Mouse (Mus musculus): ENCODE measurements around the gene Dcaf15. TPM values are rescaled to one million over a fixed set of nuclear protein-coding genes. Genes with fewer than 3 reads are reported as not detected.

The Dcaf15 gene
- polyA plus RNA-seq, 1 experiment from 2014 or later = 19.0 TPM

DNA sequence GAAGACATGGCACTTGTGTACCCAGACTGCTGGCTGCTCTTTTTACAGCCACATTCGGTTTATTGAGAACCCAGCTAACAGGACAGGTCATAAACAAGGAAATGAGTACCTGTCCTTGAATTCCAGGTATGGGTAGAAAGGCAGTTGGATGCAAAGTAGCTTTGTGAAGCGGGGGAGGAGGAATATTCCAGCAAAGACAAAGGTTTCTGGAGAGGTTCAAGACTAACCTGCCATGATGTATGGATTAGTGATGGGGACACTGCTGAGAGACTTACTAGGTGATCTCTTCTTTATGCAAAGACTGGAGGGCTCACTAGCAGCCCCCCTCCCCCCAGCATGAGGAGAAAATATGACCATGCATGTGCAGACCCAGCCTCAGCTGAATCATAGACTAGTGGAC is 1.1 kb upstream of the Dcaf15 start:
- Histone ChIP-seq H3K4me3 (ENCODE audit: low read depth, low read length) (no peak overlapping the region), H3K4me1 (ENCODE audit: control insufficient read depth, insufficient read depth, low read length) (peaks cover 21% of the 10 kb centered on the region), H3K27me3 (ENCODE audit: control insufficient read depth, insufficient read depth, low read length) (no peaks in the 10 kb centered on the region), H3K9me3 (ENCODE audit: control insufficient read depth, low read length) (no peaks in the 10 kb centered on the region), H3K9ac (replicated peaks; ENCODE audit: low read depth, low read length) (no peak overlapping the region), H3K36me3 (ENCODE audit: control insufficient read depth, insufficient read depth, low read length) (peaks cover 11% of the 10 kb centered on the region), H3K4me2 (ENCODE audit: low read depth, low read length) (no peak overlapping the region), H3K27ac (ENCODE audit: low read depth, low read length) (peak overlapping the region; percentile 94)
- no peak for ATAC-seq (ENCODE audit: low read depth)
- 76% methylated on average over 2 of the region's 2 CpGs for WGBS

GRCm38 (mm10) chr8:84104221-84104620 is 347 bp downstream of the Dcaf15 start:
- 3% methylated on average over 23 of the region's 29 CpGs for WGBS
- Histone ChIP-seq H3K36me3 (ENCODE audit: control insufficient read depth, insufficient read depth, low read length) (peaks cover 15% of the 10 kb centered on the region), H3K4me3 (ENCODE audit: low read depth, low read length) (peak overlapping the region; percentile 60), H3K27me3 (ENCODE audit: control insufficient read depth, insufficient read depth, low read length) (no peaks in the 10 kb centered on the region), H3K9me3 (ENCODE audit: control insufficient read depth, low read length) (no peaks in the 10 kb centered on the region), H3K4me2 (ENCODE audit: low read depth, low read length) (peak overlapping the region; percentile 84), H3K4me1 (ENCODE audit: control insufficient read depth, insufficient read depth, low read length) (peaks cover 21% of the 10 kb centered on the region), H3K27ac (ENCODE audit: low read depth, low read length) (peak overlapping the region; percentile 94), H3K9ac (replicated peaks; ENCODE audit: low read depth, low read length) (peak overlapping the region; percentile 72)
- peak; percentile 83 for ATAC-seq (ENCODE audit: low read depth)

DNA sequence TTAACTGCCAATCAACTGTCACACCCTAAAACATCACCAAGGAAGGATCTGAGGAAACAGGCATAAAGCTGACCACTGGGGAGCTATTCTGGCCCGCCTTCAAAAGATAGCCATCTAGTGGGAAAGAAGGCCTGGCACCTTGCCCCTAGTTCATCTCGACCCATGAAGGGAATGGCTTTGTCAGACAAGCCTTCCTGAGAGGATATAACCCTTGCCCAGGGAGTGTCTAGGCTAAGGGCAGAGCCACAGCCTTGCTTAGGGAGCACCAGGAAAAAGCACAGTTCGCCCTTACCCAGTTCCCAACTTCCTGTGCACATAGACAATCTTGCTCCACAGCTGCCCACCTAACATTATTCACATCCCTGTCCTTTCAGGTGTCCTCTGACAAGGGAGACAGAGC is 967 bp downstream of the Dcaf15 start:
- no peaks in the 10 kb centered on the region for H3K27me3 ChIP-seq (ENCODE audit: control insufficient read depth, insufficient read depth, low read length)
- peak overlapping the region; percentile 84 for H3K4me2 ChIP-seq (ENCODE audit: low read depth, low read length)
- H3K9me3 ChIP-seq (ENCODE audit: control insufficient read depth, low read length) = no peaks in the 10 kb centered on the region
- peak overlapping the region; percentile 72 for H3K9ac ChIP-seq (replicated peaks; ENCODE audit: low read depth, low read length)
- ATAC-seq (ENCODE audit: low read depth) = no peak
- WGBS = 34% methylated on average over 3 of the region's 3 CpGs
- peaks cover 21% of the 10 kb centered on the region for H3K4me1 ChIP-seq (ENCODE audit: control insufficient read depth, insufficient read depth, low read length)
- peak overlapping the region; percentile 94 for H3K27ac ChIP-seq (ENCODE audit: low read depth, low read length)
- H3K36me3 ChIP-seq (ENCODE audit: control insufficient read depth, insufficient read depth, low read length) = peaks cover 19% of the 10 kb centered on the region
- peak overlapping the region; percentile 60 for H3K4me3 ChIP-seq (ENCODE audit: low read depth, low read length)

- Histone ChIP-seq H3K4me2 (ENCODE audit: low read depth, low read length) (no peak overlapping the region), H3K36me3 (ENCODE audit: control insufficient read depth, insufficient read depth, low read length) (peaks cover 38% of the 10 kb centered on the region), H3K9me3 (ENCODE audit: control insufficient read depth, low read length) (no peaks in the 10 kb centered on the region), H3K9ac (replicated peaks; ENCODE audit: low read depth, low read length) (no peak overlapping the region), H3K4me3 (ENCODE audit: low read depth, low read length) (no peak overlapping the region), H3K4me1 (ENCODE audit: control insufficient read depth, insufficient read depth, low read length) (peaks cover 21% of the 10 kb centered on the region), H3K27me3 (ENCODE audit: control insufficient read depth, insufficient read depth, low read length) (no peaks in the 10 kb centered on the region), H3K27ac (ENCODE audit: low read depth, low read length) (no peak overlapping the region)
- no peak for ATAC-seq (ENCODE audit: low read depth)
- WGBS = 94% methylated on average over 25 of the region's 25 CpGs
Observed at GRCm38 (mm10) chr8:84101476-84102270, 2.9 kb downstream of the Dcaf15 start.

- H3K9ac ChIP-seq (replicated peaks; ENCODE audit: low read depth, low read length) = no peak overlapping the region
- H3K4me1 ChIP-seq (ENCODE audit: control insufficient read depth, insufficient read depth, low read length) = peaks cover 12% of the 10 kb centered on the region
- H3K27ac ChIP-seq (ENCODE audit: low read depth, low read length) = no peak overlapping the region
- H3K4me2 ChIP-seq (ENCODE audit: low read depth, low read length) = no peak overlapping the region
- 97% methylated on average over 7 of the region's 7 CpGs for WGBS
- no peak overlapping the region for H3K4me3 ChIP-seq (ENCODE audit: low read depth, low read length)
- H3K27me3 ChIP-seq (ENCODE audit: control insufficient read depth, insufficient read depth, low read length) = no peaks in the 10 kb centered on the region
- H3K9me3 ChIP-seq (ENCODE audit: control insufficient read depth, low read length) = no peaks in the 10 kb centered on the region
- peaks cover 66% of the 10 kb centered on the region for H3K36me3 ChIP-seq (ENCODE audit: control insufficient read depth, insufficient read depth, low read length)
- ATAC-seq (ENCODE audit: low read depth) = no peak
Observed at GRCm38 (mm10) chr8:84098376-84098775, 6.2 kb downstream of the Dcaf15 start.

GRCm38 (mm10) chr8:84096061-84096460 is 8.5 kb downstream of the Dcaf15 start:
- Histone ChIP-seq H3K9me3 (ENCODE audit: control insufficient read depth, low read length) (no peaks in the 10 kb centered on the region), H3K27me3 (ENCODE audit: control insufficient read depth, insufficient read depth, low read length) (no peaks in the 10 kb centered on the region), H3K4me3 (ENCODE audit: low read depth, low read length) (no peak overlapping the region), H3K4me2 (ENCODE audit: low read depth, low read length) (no peak overlapping the region), H3K9ac (replicated peaks; ENCODE audit: low read depth, low read length) (no peak overlapping the region), H3K4me1 (ENCODE audit: control insufficient read depth, insufficient read depth, low read length) (no peaks in the 10 kb centered on the region), H3K36me3 (ENCODE audit: control insufficient read depth, insufficient read depth, low read length) (peaks cover 68% of the 10 kb centered on the region), H3K27ac (ENCODE audit: low read depth, low read length) (no peak overlapping the region)
- ATAC-seq (ENCODE audit: low read depth) = no peak
- 78% methylated on average over 8 of the region's 8 CpGs for WGBS

DNA sequence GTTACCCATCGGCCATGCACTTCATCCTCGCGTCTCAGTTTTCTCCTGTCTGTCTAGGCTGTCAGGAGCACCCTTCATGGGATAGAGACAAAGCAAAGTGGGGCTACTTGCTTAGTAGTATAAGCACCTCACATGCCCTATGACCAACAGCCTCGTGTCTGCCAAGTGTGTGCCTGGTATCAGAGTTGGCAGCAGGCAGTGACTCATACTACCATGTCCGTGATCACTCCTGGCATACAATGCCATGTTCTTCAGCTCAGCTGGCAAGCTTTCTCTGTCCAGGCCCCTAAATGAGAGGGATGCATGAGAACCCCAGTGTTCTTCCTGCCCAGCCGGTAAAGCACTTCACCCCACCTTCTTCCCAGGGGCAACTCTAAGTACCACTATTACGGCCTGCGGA is 14.0 kb downstream of the Dcaf15 start:
- Histone ChIP-seq H3K4me2 (ENCODE audit: low read depth, low read length) (no peak overlapping the region), H3K27me3 (ENCODE audit: control insufficient read depth, insufficient read depth, low read length) (no peaks in the 10 kb centered on the region), H3K36me3 (ENCODE audit: control insufficient read depth, insufficient read depth, low read length) (peaks cover 55% of the 10 kb centered on the region), H3K9me3 (ENCODE audit: control insufficient read depth, low read length) (no peaks in the 10 kb centered on the region), H3K4me3 (ENCODE audit: low read depth, low read length) (no peak overlapping the region), H3K9ac (replicated peaks; ENCODE audit: low read depth, low read length) (no peak overlapping the region), H3K27ac (ENCODE audit: low read depth, low read length) (no peak overlapping the region), H3K4me1 (ENCODE audit: control insufficient read depth, insufficient read depth, low read length) (no peaks in the 10 kb centered on the region)
- no peak for ATAC-seq (ENCODE audit: low read depth)
- WGBS = 91% methylated on average over 8 of the region's 8 CpGs

GRCm38 (mm10) chr8:84089277-84089676 is 15.3 kb downstream of the Dcaf15 start:
- Histone ChIP-seq H3K4me2 (ENCODE audit: low read depth, low read length) (no peak overlapping the region), H3K9ac (replicated peaks; ENCODE audit: low read depth, low read length) (no peak overlapping the region), H3K4me3 (ENCODE audit: low read depth, low read length) (no peak overlapping the region), H3K9me3 (ENCODE audit: control insufficient read depth, low read length) (no peaks in the 10 kb centered on the region), H3K27me3 (ENCODE audit: control insufficient read depth, insufficient read depth, low read length) (no peaks in the 10 kb centered on the region), H3K36me3 (ENCODE audit: control insufficient read depth, insufficient read depth, low read length) (peaks cover 47% of the 10 kb centered on the region), H3K4me1 (ENCODE audit: control insufficient read depth, insufficient read depth, low read length) (no peaks in the 10 kb centered on the region), H3K27ac (ENCODE audit: low read depth, low read length) (no peak overlapping the region)
- WGBS = 89% methylated on average over 9 of the region's 9 CpGs
- ATAC-seq (ENCODE audit: low read depth) = no peak

GRCm38 (mm10) chr8:84087821-84088220 is 16.7 kb downstream of the Dcaf15 start:
- no peak for ATAC-seq (ENCODE audit: low read depth)
- Histone ChIP-seq H3K27me3 (ENCODE audit: control insufficient read depth, insufficient read depth, low read length) (no peaks in the 10 kb centered on the region), H3K4me3 (ENCODE audit: low read depth, low read length) (no peak overlapping the region), H3K4me1 (ENCODE audit: control insufficient read depth, insufficient read depth, low read length) (no peaks in the 10 kb centered on the region), H3K27ac (ENCODE audit: low read depth, low read length) (no peak overlapping the region), H3K9me3 (ENCODE audit: control insufficient read depth, low read length) (no peaks in the 10 kb centered on the region), H3K4me2 (ENCODE audit: low read depth, low read length) (no peak overlapping the region), H3K36me3 (ENCODE audit: control insufficient read depth, insufficient read depth, low read length) (peaks cover 42% of the 10 kb centered on the region), H3K9ac (replicated peaks; ENCODE audit: low read depth, low read length) (no peak overlapping the region)
- 98% methylated on average over 14 of the region's 14 CpGs for WGBS
